Comparison of ENCODE assay signal across 17 mouse cellular contexts in the genomic region with DNA sequence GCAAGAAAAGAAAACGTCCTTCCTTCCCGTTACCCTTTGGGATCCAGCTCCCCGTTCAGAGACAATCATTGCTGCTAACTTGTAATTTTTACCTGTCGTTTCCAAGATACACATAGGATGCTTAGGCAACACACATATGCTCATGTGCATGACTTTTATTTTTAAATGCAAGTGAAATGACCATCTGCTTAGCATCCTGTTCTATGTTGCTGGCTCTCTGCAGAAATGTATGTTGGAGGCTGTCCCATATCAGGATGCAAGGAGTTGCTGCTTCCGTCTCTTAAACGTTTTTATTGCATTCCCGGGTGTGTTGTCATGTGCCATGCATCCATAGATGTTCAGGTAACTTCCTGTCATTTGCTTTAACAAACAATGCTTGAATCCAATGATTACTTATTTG.
"Had no signal": no experiment of that assay in that cellular context is flagged by ENCODE, and none has a peak within 500 bp of the region (broad histone marks: within the 10 kb centered on the region; RNA-seq: fewer than 3 reads in every experiment).

No protein-coding gene starts in this region.

- H3K4me3 ChIP-seq: kidney, embryonic 15.5 days; left cerebral cortex, adult 2 months; liver, embryonic 13.5 days; midbrain, embryonic 12.5 days; myocyte; neural tube, embryonic 13.5 days had no signal

- DNase-seq: kidney, postnatal 10 days; kidney, postnatal 36 days; layer of hippocampus, postnatal 36 days; liver, embryonic 13.5 days; lung, adult 2 months; lung, postnatal 14 days; lung, postnatal 4 days; retina, postnatal 1 day; right cerebral cortex, postnatal 25 days; thymus, adult 18-20 months; thymus, postnatal 36 days had no signal

- H3K4me2 ChIP-seq: kidney, embryonic 15.5 days; liver, embryonic 13.5 days; midbrain, embryonic 12.5 days; neural tube, embryonic 13.5 days had no signal

- H3K27me3 ChIP-seq: kidney, embryonic 15.5 days; liver, embryonic 13.5 days; midbrain, embryonic 12.5 days; neural tube, embryonic 13.5 days had no signal

- H3K4me1 ChIP-seq: kidney, embryonic 15.5 days; liver, embryonic 13.5 days had no signal

- H3K9ac ChIP-seq: kidney, embryonic 15.5 days; liver, embryonic 13.5 days; midbrain, embryonic 12.5 days; neural tube, embryonic 13.5 days had no signal

- H3K36me3 ChIP-seq: kidney, embryonic 15.5 days; liver, embryonic 13.5 days; midbrain, embryonic 12.5 days; neural tube, embryonic 13.5 days had no signal

- ATAC-seq: midbrain, embryonic 16.5 days had no signal

- H3K27ac ChIP-seq: kidney, embryonic 15.5 days; left cerebral cortex, adult 2 months; liver, embryonic 13.5 days; midbrain, embryonic 12.5 days had no signal

- H3K9me3 ChIP-seq: kidney, embryonic 15.5 days; liver, embryonic 13.5 days; midbrain, embryonic 12.5 days; neural tube, embryonic 13.5 days had no signal
